Mouse (Mus musculus) lung, postnatal 0 days (tissue): ENCODE results near the gene Eci2. TPM values are rescaled to one million over a fixed set of nuclear protein-coding genes. Genes with fewer than 3 reads are reported as not detected.
"Not testable (repeated sequence)": the region's sequence is repeated elsewhere in the genome, so short reads cannot be mapped to it uniquely, and the experiment has no call there.

ENCODE experiments used
- ATAC-seq: fragments of 200-750 bp; cut with Nextera tagmentation; 2 replicates; pipeline ENCODE4 v1.8.0; 2017; ENCODE audit warnings: moderate library complexity
- DNase-seq: peaks from one replicate; pipeline ENCODE4 v3.0.0-alpha.2; 2016; ENCODE audit warnings: low spot score
- H3K27ac ChIP-seq: fragments of 300-500 bp; sonication (generic); 2 replicates; pipeline ENCODE4 v1.5.1; 2014; ENCODE audit warnings: antibody characterized with exemption, mild to moderate bottlenecking, low read length, mixed read lengths
- H3K27me3 ChIP-seq: fragments of 300-500 bp; sonication (generic); replicated peaks from 2 replicates; pipeline ENCODE4 v1.6.1; 2014; ENCODE audit warnings: low read length, mixed read lengths; ENCODE audit not compliant: insufficient read depth
- H3K36me3 ChIP-seq: fragments of 300-500 bp; sonication (generic); 2 replicates; pipeline ENCODE4 v1.6.1; 2014; ENCODE audit warnings: low read length, mixed read lengths; ENCODE audit not compliant: insufficient read depth
- H3K4me1 ChIP-seq: fragments of 300-500 bp; sonication (generic); 2 replicates; pipeline ENCODE4 v1.6.1; 2014; ENCODE audit warnings: antibody characterized with exemption, low read depth, low read length, mixed read lengths; ENCODE audit not compliant: insufficient read depth
- H3K4me2 ChIP-seq: fragments of 300-500 bp; sonication (generic); replicated peaks from 2 replicates; pipeline ENCODE4 v1.6.1; 2014; ENCODE audit warnings: low read depth, mild to moderate bottlenecking, low read length, moderate library complexity, mixed read lengths
- H3K4me3 ChIP-seq: fragments of 300-500 bp; sonication (generic); 2 replicates; pipeline ENCODE4 v1.5.1; 2014; ENCODE audit warnings: low read depth, low read length
- H3K9ac ChIP-seq: fragments of 300-500 bp; sonication (generic); replicated peaks from 2 replicates; pipeline ENCODE4 v1.6.1; 2014; ENCODE audit warnings: low read depth, mild to moderate bottlenecking
- H3K9me3 ChIP-seq: fragments of 300-500 bp; sonication (generic); 2 replicates; pipeline ENCODE4 v1.6.1; 2016; ENCODE audit warnings: low read length, mixed read lengths
- CTCF ChIP-seq: IDR thresholded peaks from 2 replicates; pipeline ENCODE4 v1.5.1; 2016; ENCODE audit warnings: antibody characterized with exemption, mild to moderate bottlenecking
- EP300 ChIP-seq: IDR thresholded peaks from 2 replicates; pipeline ENCODE4 v1.6.1; 2016; ENCODE audit warnings: antibody characterized with exemption, mild to moderate bottlenecking, control low read depth
- WGBS: fragments of 180-500 bp; shearing (Covaris S2); extraction: QIAGEN DNeasy Blood & Tissue Kit; methylation state at CpG from one replicate; pipeline ENCODE4 v1.1.7; 2014; 5-methylcytosine and 5-hydroxymethylcytosine counted together
- polyA plus RNA-seq: library from polyadenylated mRNA; unstranded; fragments of >200 nt; fragmentation: Nextera tagmentation; extraction: Ambion mirVana; gene quantifications from 2 replicates; pipeline ENCODE4 v1.2.1, GENCODE M21; 2015

Gene Eci2
- polyA plus RNA-seq, 1 experiment from 2014 or later, result 150 TPM

- no peak for TF ChIP-seq CTCF
- no peak overlapping the region for H3K4me2 ChIP-seq
- no peak for DNase-seq
Measured at GRCm38 (mm10) chr13:35028365-35028764, 1.5 kb upstream of the Eci2 start.

GRCm38 (mm10) chr13:35023401-35023800, 3.5 kb downstream of the Eci2 start:
- H3K27me3 ChIP-seq, H3K4me1 ChIP-seq, H3K27ac ChIP-seq, DNase-seq, H3K36me3 ChIP-seq, H3K9me3 ChIP-seq, H3K4me3 ChIP-seq, ATAC-seq, H3K4me2 ChIP-seq, H3K9ac ChIP-seq: not testable (repeated sequence)
- 44% methylated on average over 1 of the region's 1 CpGs for whole genome bisulfite sequencing

More at GRCm38 (mm10) chr13:35028365-35028764, 1.5 kb upstream of the Eci2 start:
- no peaks in the 10 kb centered on the region for H3K9me3 ChIP-seq
- no peaks in the 10 kb centered on the region for H3K36me3 ChIP-seq
- H3K27me3 ChIP-seq, result no peaks in the 10 kb centered on the region
- H3K9ac ChIP-seq, result no peak overlapping the region
- 89% methylated on average over 3 of the region's 3 CpGs for WGBS
- no peaks in the 10 kb centered on the region for H3K4me1 ChIP-seq
- H3K4me3 ChIP-seq, result no peak overlapping the region
- no peak overlapping the region for H3K27ac ChIP-seq
- ATAC-seq, result no peak

DNA sequence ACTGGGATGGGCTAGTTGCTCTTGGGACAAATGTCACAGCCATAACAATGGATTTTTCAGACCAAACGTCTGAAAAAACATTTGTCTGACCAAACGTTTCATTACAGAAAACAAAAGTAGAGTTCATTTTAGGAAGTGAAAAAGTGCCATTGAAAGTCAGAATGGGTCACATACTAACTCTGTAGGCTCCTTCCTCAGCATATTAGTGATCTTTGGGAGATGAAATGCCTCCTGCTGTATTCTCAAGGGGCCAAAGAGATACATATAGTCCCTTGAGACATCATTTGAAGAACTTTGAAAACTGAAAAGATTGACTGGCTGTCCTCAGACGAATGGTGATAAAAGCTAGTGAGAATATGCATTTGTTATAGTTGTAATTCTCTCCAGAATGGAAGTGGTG, 6.5 kb downstream of the Eci2 start:
- Histone ChIP-seq H3K4me1 (no peaks in the 10 kb centered on the region), H3K4me3 (no peak overlapping the region), H3K9ac (no peak overlapping the region), H3K4me2 (no peak overlapping the region), H3K27ac (no peak overlapping the region), H3K9me3 (no peaks in the 10 kb centered on the region), H3K27me3 (no peaks in the 10 kb centered on the region), H3K36me3 (no peaks in the 10 kb centered on the region)
- DNase-seq, result no peak
- WGBS, result 59% methylated on average over 3 of the region's 3 CpGs
- TF ChIP-seq EP300 (no peak), CTCF (no peak)
- ATAC-seq, result no peak

- Histone ChIP-seq H3K4me2 (no peak overlapping the region), H3K9me3 (no peaks in the 10 kb centered on the region), H3K4me1 (no peaks in the 10 kb centered on the region), H3K9ac (no peak overlapping the region), H3K27ac (no peak overlapping the region), H3K27me3 (no peaks in the 10 kb centered on the region), H3K4me3 (no peak overlapping the region), H3K36me3 (no peaks in the 10 kb centered on the region)
- no peak for TF ChIP-seq EP300
- DNase-seq (no peak), ATAC-seq (no peak)
- WGBS, result 80% methylated on average over 7 of the region's 7 CpGs
Measured at GRCm38 (mm10) chr13:35018866-35019536, 7.9 kb downstream of the Eci2 start.

- no peak overlapping the region for H3K27ac ChIP-seq
- no peaks in the 10 kb centered on the region for H3K9me3 ChIP-seq
- no peak overlapping the region for H3K9ac ChIP-seq
- TF ChIP-seq CTCF (no peak), EP300 (no peak)
- H3K4me2 ChIP-seq, result no peak overlapping the region
- 84% methylated on average over 6 of the region's 6 CpGs for WGBS
- DNase-seq (no peak), ATAC-seq (no peak)
- no peaks in the 10 kb centered on the region for H3K27me3 ChIP-seq
- H3K4me3 ChIP-seq, result no peak overlapping the region
- no peaks in the 10 kb centered on the region for H3K36me3 ChIP-seq
- H3K4me1 ChIP-seq, result no peaks in the 10 kb centered on the region
Measured at GRCm38 (mm10) chr13:35017392-35017791, 9.5 kb downstream of the Eci2 start.

GRCm38 (mm10) chr13:35016067-35016466, 10.8 kb downstream of the Eci2 start:
- no peak overlapping the region for H3K4me3 ChIP-seq
- H3K4me1 ChIP-seq, result no peaks in the 10 kb centered on the region
- H3K9me3 ChIP-seq, result no peaks in the 10 kb centered on the region
- DNase-seq (no peak), ATAC-seq (no peak)
- WGBS, result 100% methylated on average over 1 of the region's 1 CpGs
- H3K9ac ChIP-seq, result no peak overlapping the region
- no peaks in the 10 kb centered on the region for H3K36me3 ChIP-seq
- TF ChIP-seq EP300, result no peak
- no peak for TF ChIP-seq CTCF
- no peak overlapping the region for H3K27ac ChIP-seq
- H3K4me2 ChIP-seq, result no peak overlapping the region
- H3K27me3 ChIP-seq, result no peaks in the 10 kb centered on the region

DNA sequence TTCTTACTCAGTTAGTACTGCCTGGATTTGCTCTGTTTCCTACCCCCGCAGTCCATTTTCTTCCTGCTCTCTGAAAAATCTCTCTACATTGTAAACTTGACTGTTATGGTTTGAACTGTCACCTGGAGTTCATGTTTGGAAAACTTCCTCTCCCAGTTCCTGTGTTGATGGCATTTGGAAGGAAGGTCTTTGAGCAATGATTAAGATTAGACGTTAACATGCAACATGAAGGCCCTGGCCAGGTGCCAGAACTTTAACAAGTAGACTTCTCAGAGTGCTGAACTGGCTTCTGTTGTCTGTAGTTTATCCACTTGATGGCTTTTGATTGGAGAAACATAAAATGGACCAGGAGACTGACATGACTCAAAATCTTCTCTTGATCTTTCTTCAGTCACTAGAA, 31.0 kb downstream of the Eci2 start:
- ATAC-seq, result no peak
- peak; percentile 45 for DNase-seq
- no peak for TF ChIP-seq CTCF
- TF ChIP-seq EP300, result peak; percentile 52
- Histone ChIP-seq H3K4me3 (no peak overlapping the region), H3K4me2 (no peak overlapping the region), H3K27me3 (no peaks in the 10 kb centered on the region), H3K9me3 (no peaks in the 10 kb centered on the region), H3K4me1 (peaks cover 2% of the 10 kb centered on the region; the same call in 1 of the 2 replicates), H3K9ac (no peak overlapping the region), H3K27ac (no peak overlapping the region), H3K36me3 (no peaks in the 10 kb centered on the region)
- 36% methylated on average over 2 of the region's 2 CpGs for WGBS
